Mouse (Mus musculus): ENCODE results near the gene Sema3c. TPM values are rescaled to one million over a fixed set of nuclear protein-coding genes. Genes with fewer than 3 reads are reported as not detected.
A peak's percentile ranks its signal among the peaks of the same experiment; 100 is the strongest.

Gene Sema3c
- total and polyA plus RNA-seq, 2 experiments from 2014 or later, result 21.6 to 53.7 TPM

DNA sequence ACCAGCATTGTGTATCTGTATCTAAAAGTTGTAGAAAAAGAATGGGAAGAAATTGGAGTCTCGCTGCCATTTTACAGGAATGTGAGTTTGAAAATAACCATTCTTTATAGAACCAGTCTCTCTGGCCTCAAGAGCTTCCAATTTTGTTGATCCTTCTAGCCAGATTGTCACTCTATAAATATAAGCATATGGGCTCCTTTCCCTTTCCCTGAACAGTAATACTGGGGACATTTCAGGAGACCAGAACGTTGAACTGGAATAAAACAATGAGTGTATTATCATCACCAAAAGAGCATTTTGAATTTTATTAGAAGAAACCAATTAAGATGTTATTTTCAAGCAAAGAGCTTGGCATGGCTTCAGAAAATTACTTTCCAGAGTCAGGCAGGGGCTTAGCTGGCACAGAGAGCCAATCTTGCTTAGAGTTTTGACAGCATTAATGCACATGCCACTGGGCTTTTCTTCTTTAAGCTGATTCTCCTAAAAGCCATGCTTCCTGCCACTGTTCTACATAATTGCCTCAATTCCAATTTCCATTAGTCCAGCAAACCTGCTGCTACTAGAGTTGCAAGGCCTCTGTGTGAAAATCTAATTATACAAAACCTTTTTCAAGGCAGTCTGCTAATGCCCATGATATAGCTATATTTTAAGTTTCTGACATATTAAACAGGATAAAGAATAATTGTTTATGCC is 12.6 kb downstream of the Sema3c start:
- H3K9ac ChIP-seq, result no peak overlapping the region
- ATAC-seq (peak; percentile 66; the same call in 1 of the 2 replicates), DNase-seq (no peak)
- 23% methylated on average over 2 of the region's 2 CpGs for WGBS
- no peaks in the 10 kb centered on the region for H3K9me3 ChIP-seq (ENCODE audit: low read length)
- no peaks in the 10 kb centered on the region for H3K36me3 ChIP-seq (ENCODE audit: insufficient read depth)
- 0 out of 2 replicates have a peak, but pooled peaks cover 8% of the 10 kb centered on the region for H3K4me1 ChIP-seq (ENCODE audit: insufficient read depth)
- no peak for TF ChIP-seq CTCF (IDR thresholded peaks at IDR 0.05; ENCODE audit: low read depth)
- no peak overlapping the region for H3K4me3 ChIP-seq (ENCODE audit: low read depth, low read length)
- H3K27me3 ChIP-seq (ENCODE audit: insufficient read depth, low read length), result no peaks in the 10 kb centered on the region
- no peak overlapping the region for H3K27ac ChIP-seq (ENCODE audit: low read depth, low read length)
- no peak overlapping the region for H3K4me2 ChIP-seq (ENCODE audit: low read depth)

GRCm38 (mm10) chr5:17591908-17592307 is 17.8 kb downstream of the Sema3c start:
- WGBS, result 90% methylated on average over 3 of the region's 3 CpGs
- no peak overlapping the region for H3K4me3 ChIP-seq (ENCODE audit: low read depth, low read length)
- H3K9me3 ChIP-seq (ENCODE audit: low read length), result no peaks in the 10 kb centered on the region
- H3K4me1 ChIP-seq (ENCODE audit: insufficient read depth), result 0 out of 2 replicates have a peak, but pooled peaks cover 8% of the 10 kb centered on the region
- H3K27ac ChIP-seq (ENCODE audit: low read depth, low read length), result no peak overlapping the region
- no peaks in the 10 kb centered on the region for H3K27me3 ChIP-seq (ENCODE audit: insufficient read depth, low read length)
- no peaks in the 10 kb centered on the region for H3K36me3 ChIP-seq (ENCODE audit: insufficient read depth)
- TF ChIP-seq CTCF (IDR thresholded peaks at IDR 0.05; ENCODE audit: low read depth), result no peak
- ATAC-seq (no peak), DNase-seq (no peak)
- H3K9ac ChIP-seq, result no peak overlapping the region
- no peak overlapping the region for H3K4me2 ChIP-seq (ENCODE audit: low read depth)

GRCm38 (mm10) chr5:17601700-17602099 is 27.6 kb downstream of the Sema3c start:
- no peak for TF ChIP-seq CTCF (IDR thresholded peaks at IDR 0.05; ENCODE audit: low read depth)
- WGBS, result 89% methylated on average over 4 of the region's 4 CpGs
- no peak overlapping the region for H3K9ac ChIP-seq
- no peak overlapping the region for H3K27ac ChIP-seq (ENCODE audit: low read depth, low read length)
- no peak overlapping the region for H3K4me3 ChIP-seq (ENCODE audit: low read depth, low read length)
- no peak overlapping the region for H3K4me2 ChIP-seq (ENCODE audit: low read depth)
- H3K4me1 ChIP-seq (ENCODE audit: insufficient read depth), result no peaks in the 10 kb centered on the region
- no peaks in the 10 kb centered on the region for H3K27me3 ChIP-seq (ENCODE audit: insufficient read depth, low read length)
- DNase-seq (no peak), ATAC-seq (no peak)
- H3K36me3 ChIP-seq (ENCODE audit: insufficient read depth), result no peaks in the 10 kb centered on the region
- H3K9me3 ChIP-seq (ENCODE audit: low read length), result no peaks in the 10 kb centered on the region

DNA sequence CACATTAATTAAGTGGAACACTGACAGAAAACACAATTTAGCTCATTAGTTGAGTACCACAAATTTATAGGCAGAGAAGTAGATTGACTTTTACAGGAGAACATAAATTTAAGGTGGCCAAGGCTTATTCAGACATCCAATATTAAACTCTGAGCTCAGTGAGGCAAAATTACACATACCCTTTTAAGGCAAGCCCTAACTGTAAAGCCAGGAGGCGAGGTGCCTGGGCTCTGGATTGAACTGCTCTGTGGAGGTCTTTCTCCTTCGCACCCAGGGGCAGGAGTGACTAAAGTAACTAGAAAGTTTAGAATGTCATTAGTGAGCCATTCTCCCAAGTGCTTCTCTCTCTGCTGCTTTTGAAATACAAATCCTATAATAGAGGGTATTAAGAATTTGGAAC is 46.5 kb downstream of the Sema3c start:
- no peak for ATAC-seq
- Histone ChIP-seq H3K9me3 (ENCODE audit: low read length) (no peaks in the 10 kb centered on the region), H3K36me3 (ENCODE audit: insufficient read depth) (no peaks in the 10 kb centered on the region), H3K27ac (ENCODE audit: low read depth, low read length) (no peak overlapping the region), H3K4me3 (ENCODE audit: low read depth, low read length) (no peak overlapping the region), H3K27me3 (ENCODE audit: insufficient read depth, low read length) (no peaks in the 10 kb centered on the region), H3K9ac (no peak overlapping the region), H3K4me1 (ENCODE audit: insufficient read depth) (no peaks in the 10 kb centered on the region), H3K4me2 (ENCODE audit: low read depth) (no peak overlapping the region)
- no peak for TF ChIP-seq CTCF (IDR thresholded peaks at IDR 0.05; ENCODE audit: low read depth)
- WGBS, result 71% methylated on average over 2 of the region's 2 CpGs
- no peak for DNase-seq

- Histone ChIP-seq H3K9me3 (ENCODE audit: low read length) (no peaks in the 10 kb centered on the region), H3K27me3 (ENCODE audit: insufficient read depth, low read length) (no peaks in the 10 kb centered on the region), H3K4me3 (ENCODE audit: low read depth, low read length) (no peak overlapping the region), H3K4me1 (ENCODE audit: insufficient read depth) (no peaks in the 10 kb centered on the region), H3K27ac (ENCODE audit: low read depth, low read length) (no peak overlapping the region), H3K9ac (no peak overlapping the region), H3K36me3 (ENCODE audit: insufficient read depth) (no peaks in the 10 kb centered on the region), H3K4me2 (ENCODE audit: low read depth) (no peak overlapping the region)
- ATAC-seq, result 0 out of 2 replicates have a peak, but pooled peaks have one; percentile 23
- no peak for DNase-seq
- WGBS, result 50% methylated on average over 2 of the region's 2 CpGs
- no peak for TF ChIP-seq CTCF (IDR thresholded peaks at IDR 0.05; ENCODE audit: low read depth)
Measured at GRCm38 (mm10) chr5:17622564-17622963, 48.5 kb downstream of the Sema3c start.

GRCm38 (mm10) chr5:17628606-17629005 is 54.5 kb downstream of the Sema3c start:
- Histone ChIP-seq H3K27me3 (ENCODE audit: insufficient read depth, low read length) (no peaks in the 10 kb centered on the region), H3K9me3 (ENCODE audit: low read length) (no peaks in the 10 kb centered on the region), H3K4me1 (ENCODE audit: insufficient read depth) (no peaks in the 10 kb centered on the region), H3K27ac (ENCODE audit: low read depth, low read length) (no peak overlapping the region), H3K4me2 (ENCODE audit: low read depth) (no peak overlapping the region), H3K4me3 (ENCODE audit: low read depth, low read length) (no peak overlapping the region), H3K36me3 (ENCODE audit: insufficient read depth) (no peaks in the 10 kb centered on the region), H3K9ac (no peak overlapping the region)
- DNase-seq (no peak), ATAC-seq (no peak)
- 55% methylated on average over 1 of the region's 1 CpGs for WGBS
- TF ChIP-seq CTCF (IDR thresholded peaks at IDR 0.05; ENCODE audit: low read depth), result no peak

DNA sequence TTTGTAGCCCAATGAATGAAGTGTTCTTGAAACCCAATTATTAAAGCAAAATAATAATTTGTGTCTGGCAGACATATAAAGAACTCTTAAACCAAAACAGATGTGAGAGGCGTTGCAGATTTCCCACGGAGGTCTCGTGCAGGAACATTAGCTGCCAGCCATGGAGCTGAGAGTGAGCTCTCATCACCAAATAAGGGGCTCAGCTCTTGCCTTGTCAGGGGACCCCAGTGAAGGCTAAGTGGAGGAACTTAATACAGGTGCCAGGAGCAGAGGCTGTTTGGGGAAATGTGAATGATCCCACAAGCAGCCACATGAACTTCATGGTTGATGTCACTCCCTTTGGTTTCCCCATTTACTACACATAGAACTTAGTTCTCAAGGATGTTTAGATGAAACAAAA is 55.5 kb downstream of the Sema3c start:
- no peaks in the 10 kb centered on the region for H3K4me1 ChIP-seq (ENCODE audit: insufficient read depth)
- no peaks in the 10 kb centered on the region for H3K27me3 ChIP-seq (ENCODE audit: insufficient read depth, low read length)
- WGBS, result 73% methylated on average over 3 of the region's 3 CpGs
- no peak for DNase-seq
- H3K9me3 ChIP-seq (ENCODE audit: low read length), result no peaks in the 10 kb centered on the region
- no peak for ATAC-seq
- no peak overlapping the region for H3K27ac ChIP-seq (ENCODE audit: low read depth, low read length)
- H3K36me3 ChIP-seq (ENCODE audit: insufficient read depth), result no peaks in the 10 kb centered on the region
- no peak overlapping the region for H3K4me2 ChIP-seq (ENCODE audit: low read depth)
- H3K9ac ChIP-seq, result no peak overlapping the region
- TF ChIP-seq CTCF (IDR thresholded peaks at IDR 0.05; ENCODE audit: low read depth), result no peak
- H3K4me3 ChIP-seq (ENCODE audit: low read depth, low read length), result no peak overlapping the region

All from forebrain, postnatal 0 days (tissue).